Mouse (Mus musculus) gastrocnemius, postnatal 14 days (tissue): Measurements from ENCODE around the gene Aagab. TPM values are rescaled to one million over a fixed set of nuclear protein-coding genes. Genes with fewer than 3 reads are reported as not detected.
A peak's percentile ranks its signal among the peaks of the same experiment; 100 is the strongest.

Source experiments
- DNase-seq: peaks from one replicate; pipeline ENCODE4 v3.0.0; 2021; ENCODE audit warnings: mixed read lengths
- intact Hi-C: fragments of 180-260 bp; cut with DNase I; formaldehyde crosslinking; loops from one replicate; pipeline ENCODE4 v1.15.1; 2025; ENCODE audit warnings: low total_unique reads
- long read RNA-seq, 2 experiments: library from polyadenylated mRNA; stranded (forward); transcript quantifications; one replicate each; pipeline ENCODE4 v2.0.0; 2021
- total RNA-seq, 2 experiments: library from RNA; stranded (reverse); gene quantifications; 2 replicates each; pipeline ENCODE4 v1.2.3; 2021

Aagab gene
- 10 to 100 TPM in 1 of 2 experiments, 1 to 10 TPM in 1; 9.3 to 11.2 TPM for total RNA-seq
- long read RNA-seq, experiment 1, full-length matches to known transcripts: 22 of 40 reads
- long read RNA-seq, experiment 1, partial matches to known transcripts: 3 of 40 reads
- long read RNA-seq, experiment 1, other reads (novel, unspliced or antisense): 15 of 40 reads
- long read RNA-seq, experiment 2, full-length matches to known transcripts: 21 of 38 reads
- long read RNA-seq, experiment 2, partial matches to known transcripts: 3 of 38 reads
- long read RNA-seq, experiment 2, other reads (novel, unspliced or antisense): 14 of 38 reads

DNA sequence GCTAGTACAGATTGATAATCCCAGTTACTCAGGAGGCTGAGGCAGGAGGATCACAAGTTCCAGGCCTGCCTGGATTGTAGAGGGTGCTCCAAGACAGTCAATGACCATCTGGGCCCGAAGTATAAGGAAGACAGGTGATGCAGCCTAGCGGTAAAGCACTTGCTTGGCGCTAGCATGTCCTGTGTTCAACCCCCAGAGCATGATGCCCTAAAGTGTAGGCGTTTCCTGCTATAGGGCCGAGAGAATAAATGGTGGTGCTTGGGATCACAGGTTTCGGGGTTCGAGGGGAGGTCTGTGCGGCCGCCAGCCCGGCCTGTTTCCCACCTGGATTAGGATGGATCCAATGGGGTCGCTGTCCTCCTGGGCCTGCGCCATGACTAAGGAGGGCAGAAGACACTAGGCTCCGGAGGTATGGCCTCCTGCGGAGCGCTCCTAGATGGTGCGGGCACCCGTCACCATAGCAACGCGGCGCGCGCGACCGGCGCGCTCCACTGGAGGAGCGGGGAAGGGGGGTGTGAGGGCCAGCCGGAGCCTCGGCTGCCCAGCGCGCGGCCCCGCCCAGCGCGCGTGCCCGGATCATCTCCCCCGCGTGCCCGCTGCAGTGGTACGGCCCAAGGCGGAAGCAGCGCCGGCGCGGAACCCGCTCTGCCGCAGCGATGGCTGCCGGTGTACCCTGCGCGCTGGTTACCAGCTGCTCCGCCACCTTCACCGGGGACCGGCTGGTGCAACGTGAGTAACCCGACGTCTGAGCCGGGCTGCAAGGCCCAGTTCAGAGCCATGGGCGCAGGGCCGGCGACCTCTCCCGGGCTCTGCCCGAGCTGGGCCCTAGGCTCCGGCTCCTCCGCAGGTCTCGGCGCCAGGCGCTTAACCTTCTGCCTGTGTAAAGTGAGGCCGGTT, at the start of gene Aagab, which contains the start of gene Iqch:
Aagab (plus strand) TSS at position 618 of the 897 bp plus-strand sequence.
Iqch (minus strand) TSS at position 451 of the 897 bp plus-strand sequence.
- DNase-seq: peak; percentile 95
- intact Hi-C loops: no loop called here

DNA sequence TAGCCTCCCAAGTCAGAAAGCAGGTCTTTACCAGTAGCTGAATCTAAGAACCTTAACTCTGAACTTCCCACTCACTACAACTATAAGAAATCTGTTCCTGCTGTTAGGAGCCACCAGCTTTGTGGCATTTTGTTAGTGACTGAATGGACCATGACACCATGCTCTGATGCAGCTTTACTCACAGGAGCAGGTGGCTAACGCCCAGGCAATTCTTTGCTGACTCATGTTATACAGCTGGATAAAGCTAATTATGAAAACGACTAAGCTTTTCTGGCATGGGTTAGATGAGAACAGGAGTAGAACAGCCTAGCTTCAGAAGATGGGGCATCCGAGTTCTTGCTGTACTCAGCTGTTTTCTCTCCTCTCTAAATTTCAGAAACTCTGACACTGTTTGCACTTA, 48.8 kb upstream of the Aagab start:
- intact Hi-C loops: no loop called here
- no peak for DNase-seq

DNA sequence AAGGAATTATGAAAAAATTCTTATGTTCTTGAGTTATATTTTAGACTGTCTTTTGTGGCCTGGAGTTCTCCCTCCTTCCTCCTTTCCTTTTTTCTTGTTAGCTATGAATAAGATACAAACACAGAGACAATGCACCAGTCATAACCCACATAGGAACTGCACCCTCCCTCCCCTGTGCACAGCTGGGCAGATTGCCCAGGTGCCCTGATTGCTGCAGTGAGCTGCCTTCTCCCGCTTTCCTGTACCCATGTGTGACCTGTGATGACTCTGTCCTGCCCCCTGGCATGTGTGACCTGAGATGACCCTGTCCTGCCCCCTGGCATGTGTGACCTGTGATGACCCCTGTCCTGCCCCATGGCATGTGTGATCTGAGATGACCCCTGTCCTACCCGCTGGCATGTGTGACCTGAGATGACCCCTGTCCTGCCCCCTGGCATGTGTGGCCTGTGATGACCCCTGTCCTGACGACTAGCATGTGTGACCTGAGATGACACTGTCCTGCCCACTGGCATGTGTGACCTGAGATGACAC, 46.9 kb upstream of the Aagab start:
- intact Hi-C loops: no loop called here
- peak; percentile 9 for DNase-seq

DNA sequence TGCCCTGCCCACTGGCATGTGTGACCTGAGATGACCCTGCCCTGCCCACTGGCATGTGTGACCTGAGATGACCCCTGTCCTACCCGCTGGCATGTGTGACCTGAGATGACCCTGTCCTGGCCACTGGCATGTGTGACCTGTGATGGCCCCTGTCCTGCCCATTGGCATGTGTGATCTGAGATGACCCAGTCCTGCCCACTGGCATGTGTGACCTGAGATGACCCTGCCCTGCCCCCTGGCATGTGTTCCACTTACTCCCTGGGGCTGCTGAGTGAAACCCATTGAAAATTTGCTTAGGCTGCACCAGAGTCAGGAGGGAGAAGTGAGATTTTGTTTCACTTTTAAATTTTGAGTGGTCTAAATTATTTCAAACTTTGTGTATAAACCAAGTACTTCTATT, 46.1 kb upstream of the Aagab start:
- intact Hi-C loops: no loop called here
- DNase-seq: peak; percentile 31

GRCm38 (mm10) chr9:63556933-63557332, 45.5 kb upstream of the Aagab start:
- no peak for DNase-seq
- intact Hi-C loops: no loop called here

DNA sequence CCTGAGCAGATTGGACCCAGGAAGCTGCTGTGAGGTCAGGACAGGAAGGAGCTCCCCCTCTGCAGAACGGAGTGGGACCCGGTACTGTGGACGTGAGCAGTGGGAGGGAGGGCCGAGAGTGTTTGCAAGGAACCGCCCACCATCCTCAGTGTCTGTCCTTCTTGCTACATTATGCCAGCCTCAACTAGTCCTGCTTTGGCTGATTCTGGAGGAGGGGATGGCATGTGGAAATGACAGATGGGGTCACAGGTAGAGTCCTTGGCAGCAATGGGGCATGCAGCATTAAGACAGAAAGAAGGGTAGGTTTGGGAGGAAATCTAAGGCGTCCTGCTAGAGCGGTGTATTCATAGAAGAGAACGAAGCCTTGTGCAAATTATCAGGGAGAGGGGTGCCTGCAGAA, 40.5 kb upstream of the Aagab start:
- DNase-seq: no peak
- intact Hi-C loops: no loop called here

GRCm38 (mm10) chr9:63563436-63563835, 39.0 kb upstream of the Aagab start:
- DNase-seq: no peak
- intact Hi-C loops: no loop called here

- intact Hi-C loops: no loop called here
- DNase-seq: no peak
Measured at GRCm38 (mm10) chr9:63568314-63568713, 34.1 kb upstream of the Aagab start.

DNA sequence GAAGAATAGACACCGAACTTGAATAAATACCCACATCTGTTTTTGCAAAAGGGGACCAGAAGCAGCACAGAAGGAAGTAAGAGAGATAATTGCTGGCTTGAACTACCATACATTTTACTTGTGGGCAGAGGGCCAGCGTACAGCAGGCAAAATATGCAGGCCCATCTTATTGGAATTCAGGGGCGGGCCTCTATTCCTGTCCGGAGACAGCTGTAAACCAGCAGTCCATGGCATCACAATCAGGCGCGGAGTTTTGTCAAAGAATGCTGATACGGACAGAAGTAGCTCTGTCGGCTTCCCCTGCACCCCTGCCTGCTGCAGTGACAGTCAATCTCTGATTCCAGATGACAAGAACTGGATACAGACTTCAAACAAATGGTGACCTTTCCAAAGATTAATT, 33.7 kb upstream of the Aagab start:
- no peak for DNase-seq
- intact Hi-C loops: no loop called here

DNA sequence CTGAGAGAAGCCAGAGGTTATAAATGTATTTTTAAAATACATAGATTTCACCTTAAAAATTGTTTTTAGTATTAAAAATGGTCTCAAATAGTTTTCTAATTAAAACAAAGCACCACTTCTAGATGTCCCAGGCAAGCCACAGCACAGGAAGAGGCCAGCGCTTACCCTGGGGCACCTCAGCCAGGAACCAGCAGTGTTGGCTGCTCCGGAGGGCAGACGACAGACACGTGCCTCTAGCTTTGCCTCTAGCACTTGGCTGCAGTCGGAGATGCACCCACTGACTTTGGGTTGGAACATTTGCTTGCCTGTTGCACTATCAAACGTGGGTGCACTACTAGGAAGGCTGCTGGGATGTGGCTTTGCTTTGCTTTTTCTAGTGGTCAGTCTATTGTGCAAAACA, 30.6 kb upstream of the Aagab start:
- intact Hi-C loops: no loop called here

DNA sequence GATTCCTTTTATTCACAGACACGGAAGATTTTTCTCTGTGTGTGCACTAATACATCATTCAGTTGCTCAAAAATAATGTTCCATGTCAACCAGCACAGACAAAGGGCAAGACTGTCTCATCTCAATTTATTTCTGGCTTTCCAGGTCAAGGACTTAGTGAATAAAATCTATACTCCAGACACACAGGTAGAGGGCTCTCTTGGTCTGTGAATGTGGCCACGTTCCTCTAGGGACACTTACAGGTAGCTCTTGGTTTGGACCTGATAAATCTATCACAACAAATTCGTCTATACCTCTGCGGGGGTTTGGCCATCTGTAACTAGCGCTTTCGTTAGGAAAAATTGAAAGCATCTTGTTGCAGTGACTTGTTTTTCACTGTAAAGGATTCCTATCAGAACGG, 29.6 kb upstream of the Aagab start:
- DNase-seq: no peak
- intact Hi-C loops: no loop called here

More for the DNA sequence above, 30.6 kb upstream of the Aagab start:
- DNase-seq: no peak

DNA sequence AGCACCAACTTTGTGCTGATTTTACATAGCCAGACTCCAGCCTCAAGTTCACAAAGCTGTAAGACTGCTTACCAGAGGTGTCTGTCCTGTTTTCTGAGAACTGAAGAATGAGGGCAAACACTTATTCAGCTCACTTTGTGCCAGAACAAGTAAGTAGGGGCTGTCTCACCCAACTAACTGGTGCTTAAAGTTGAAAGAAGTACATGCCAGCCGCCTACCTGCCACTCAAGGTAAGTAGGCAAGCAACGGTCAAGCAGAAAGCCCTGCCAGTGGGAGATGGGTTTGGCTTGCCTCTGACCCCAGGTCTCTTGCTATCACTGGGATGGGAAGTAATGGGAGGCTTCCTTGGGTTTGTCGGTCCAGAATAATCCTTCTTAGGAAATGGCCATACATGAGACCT, 25.0 kb upstream of the Aagab start:
- intact Hi-C loops: no loop called here

GRCm38 (mm10) chr9:63579644-63580043, 22.8 kb upstream of the Aagab start:
- intact Hi-C loops: no loop called here

More for the DNA sequence above, 25.0 kb upstream of the Aagab start:
- DNase-seq: no peak

GRCm38 (mm10) chr9:63580046-63580445, 22.4 kb upstream of the Aagab start:
- DNase-seq: no peak

More at GRCm38 (mm10) chr9:63579644-63580043, 22.8 kb upstream of the Aagab start:
- DNase-seq: no peak

DNA sequence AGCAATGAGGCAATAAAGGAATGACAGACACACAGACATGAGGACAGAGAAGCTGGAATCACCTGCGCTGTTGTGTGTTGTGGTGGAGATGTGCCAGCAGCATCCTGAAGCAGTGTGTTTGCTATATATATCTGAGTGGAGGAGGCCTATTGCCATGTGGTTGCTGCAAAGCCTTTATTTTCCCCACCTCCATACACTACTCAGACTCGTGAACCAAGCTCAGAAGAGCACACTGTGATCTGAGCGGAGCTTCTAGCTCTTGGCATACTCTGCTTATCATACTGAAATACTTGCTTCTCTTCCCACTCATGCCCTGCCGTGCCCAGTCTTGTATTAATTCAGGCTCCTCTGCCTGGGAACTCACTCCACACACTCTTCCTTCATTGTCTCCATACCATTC, 20.7 kb upstream of the Aagab start:
- no peak for DNase-seq
- intact Hi-C loops: no loop called here

More at GRCm38 (mm10) chr9:63580046-63580445, 22.4 kb upstream of the Aagab start:
- intact Hi-C loops: no loop called here

DNA sequence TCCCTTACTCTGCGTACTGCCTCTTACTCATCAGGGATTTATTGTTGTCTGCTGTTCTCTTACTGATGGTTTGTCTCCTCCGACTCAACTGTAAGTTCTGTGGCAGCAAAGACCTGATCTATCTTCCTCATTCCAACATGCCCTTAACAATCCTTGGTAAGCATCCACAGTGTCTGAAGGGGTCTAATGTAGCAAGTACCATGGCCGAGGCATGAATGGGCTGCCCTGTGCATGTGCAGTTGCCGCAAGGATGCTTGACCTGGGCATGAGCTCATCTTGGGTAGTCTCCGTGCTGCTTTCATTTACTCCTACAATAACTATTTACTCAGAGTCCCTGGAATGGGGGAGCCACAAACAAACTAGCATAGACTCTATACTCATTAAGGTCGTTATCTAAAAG, 17.2 kb upstream of the Aagab start:
- intact Hi-C loops: no loop called here
- no peak for DNase-seq

DNA sequence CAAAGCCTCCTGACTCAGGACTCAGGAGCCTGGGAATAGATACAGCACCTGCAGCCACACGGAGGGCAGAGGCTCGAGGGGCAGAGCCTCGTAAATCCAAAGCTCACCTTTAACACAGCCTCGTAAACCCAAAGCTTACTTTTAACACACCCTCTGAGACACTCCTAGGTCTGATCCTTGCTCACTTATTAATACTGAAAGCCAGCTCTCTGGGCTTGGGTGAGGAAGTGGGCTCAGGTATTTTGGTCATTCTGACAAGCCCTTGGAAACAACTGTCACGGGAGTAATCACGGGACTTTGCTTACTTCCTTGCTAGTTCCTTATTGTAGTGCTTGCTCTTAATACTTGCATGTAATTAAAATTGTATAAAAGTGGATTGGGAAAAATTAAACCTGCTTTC, 13.3 kb upstream of the Aagab start:
- DNase-seq: no peak
- intact Hi-C loops: no loop called here

GRCm38 (mm10) chr9:63590592-63590991, 11.9 kb upstream of the Aagab start:
- no peak for DNase-seq
- intact Hi-C loops: no loop called here

DNA sequence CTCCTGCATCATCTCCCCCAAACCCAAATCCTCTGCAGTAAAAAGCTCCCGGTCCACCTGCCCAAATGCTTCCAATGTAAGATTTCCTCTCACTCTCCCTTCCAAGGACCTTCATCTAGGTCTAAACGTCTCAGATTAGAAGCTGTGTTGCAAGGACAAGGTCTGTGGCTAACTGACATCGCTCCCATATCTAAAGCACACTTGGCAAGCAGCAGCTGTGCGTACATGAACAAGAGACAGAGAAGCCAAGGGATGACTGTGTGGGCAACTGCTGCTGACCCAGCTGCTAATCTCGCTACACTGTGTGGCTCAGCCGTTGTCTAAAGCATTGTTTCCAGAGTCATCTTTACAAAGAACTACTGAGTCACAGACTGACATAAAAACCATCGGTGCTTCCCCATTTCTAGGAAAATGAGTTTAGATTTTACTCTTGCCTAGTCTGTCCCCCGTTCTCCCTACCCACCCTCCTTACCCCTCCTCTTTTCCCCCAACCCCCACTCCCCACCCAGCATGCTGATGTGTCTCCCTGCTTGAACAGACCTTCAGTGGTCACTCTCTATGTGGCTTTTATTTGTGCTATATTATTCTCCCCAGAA, 10.7 kb upstream of the Aagab start:
- no peak for DNase-seq
- intact Hi-C loops: no loop called here

DNA sequence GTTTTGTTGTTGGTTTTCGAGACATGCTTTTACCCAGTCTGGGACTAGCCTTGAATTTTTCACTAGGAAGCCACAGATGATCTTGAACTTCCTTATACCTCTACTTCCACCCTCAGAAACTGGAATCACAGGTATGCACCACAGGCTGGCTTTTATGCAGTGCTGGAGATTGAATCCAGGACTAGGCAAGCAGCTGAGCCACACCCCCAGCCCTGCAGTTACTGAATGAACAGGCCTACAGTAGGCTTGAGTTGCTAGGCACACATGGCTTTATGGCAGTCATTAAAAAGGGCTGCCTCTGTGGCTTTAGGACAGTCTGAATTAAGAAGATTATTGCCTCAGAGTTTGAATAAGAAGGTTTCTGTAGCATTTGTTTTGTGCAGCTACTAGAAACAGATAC, 7.4 kb upstream of the Aagab start:
- no peak for DNase-seq
- intact Hi-C loops: no loop called here
